Mouse (Mus musculus) adrenal gland, postnatal 25 days (tissue): ENCODE measurements at regions not wholly inside any gene's neighbourhood (a gene's known extent, or its start where the extent isn't known, plus 50 kb on each side); places are given as distances from the start of the nearest gene placed in this dataset.
"Not testable (repeated sequence)": the region's sequence is repeated elsewhere in the genome, so short reads cannot be mapped to it uniquely, and the experiment has no call there.

Source experiments
- DNase-seq: peaks from one replicate; pipeline ENCODE4 v3.0.0; 2021; ENCODE audit warnings: mixed read lengths

GRCm38 (mm10) chr17:50407249-50407990 is 101.8 kb upstream of the Plcl2 start:
- DNase-seq: no peak

- DNase-seq: no peak
These were observed 100.6 kb upstream of the Plcl2 start for GRCm38 (mm10) chr17:50408581-50408980.

GRCm38 (mm10) chr17:50409271-50409670 is 99.9 kb upstream of the Plcl2 start:
- no peak for DNase-seq

GRCm38 (mm10) chr17:50409895-50410294 is 99.3 kb upstream of the Plcl2 start:
- DNase-seq: no peak

- no peak for DNase-seq
These were observed 98.9 kb upstream of the Plcl2 start for GRCm38 (mm10) chr17:50410296-50410695.

- DNase-seq: no peak
These were observed 96.8 kb upstream of the Plcl2 start for GRCm38 (mm10) chr17:50412446-50412845.

GRCm38 (mm10) chr17:50413916-50414315 is 95.3 kb upstream of the Plcl2 start:
- DNase-seq: no peak

GRCm38 (mm10) chr17:50415331-50416005 is 93.7 kb upstream of the Plcl2 start:
- no peak for DNase-seq

GRCm38 (mm10) chr17:50416119-50416518 is 93.1 kb upstream of the Plcl2 start:
- DNase-seq: no peak

- no peak for DNase-seq
These were observed 92.6 kb upstream of the Plcl2 start for GRCm38 (mm10) chr17:50416538-50417113.

GRCm38 (mm10) chr17:50418863-50419383 is 90.3 kb upstream of the Plcl2 start:
- DNase-seq: peak; percentile 35

- DNase-seq: not testable (repeated sequence)
These were observed 89.7 kb upstream of the Plcl2 start for GRCm38 (mm10) chr17:50419551-50419950.

- DNase-seq: peak; percentile 17
These were observed 89.2 kb upstream of the Plcl2 start for GRCm38 (mm10) chr17:50419966-50420365.

- DNase-seq: no peak
These were observed 88.5 kb upstream of the Plcl2 start for GRCm38 (mm10) chr17:50420690-50421089.

- peak; percentile 14 for DNase-seq
These were observed 87.7 kb upstream of the Plcl2 start for GRCm38 (mm10) chr17:50421476-50421875.

- DNase-seq: no peak
These were observed 84.1 kb upstream of the Plcl2 start for GRCm38 (mm10) chr17:50425110-50425509.

- DNase-seq: no peak
These were observed 83.7 kb upstream of the Plcl2 start for GRCm38 (mm10) chr17:50425531-50425930.

GRCm38 (mm10) chr17:50426146-50426545 is 83.1 kb upstream of the Plcl2 start:
- DNase-seq: no peak

GRCm38 (mm10) chr17:50427331-50428003 is 81.7 kb upstream of the Plcl2 start:
- DNase-seq: no peak

- no peak for DNase-seq
These were observed 81.1 kb upstream of the Plcl2 start for GRCm38 (mm10) chr17:50428004-50428560.

- peak; percentile 41 for DNase-seq
These were observed 76.6 kb upstream of the Plcl2 start for GRCm38 (mm10) chr17:50432559-50432958.

GRCm38 (mm10) chr17:50438960-50439359 is 70.2 kb upstream of the Plcl2 start:
- DNase-seq: no peak
